Mouse (Mus musculus) midbrain, embryonic 13.5 days (tissue): Measurements from ENCODE around the gene Rrad. TPM values are rescaled to one million over a fixed set of nuclear protein-coding genes. Genes with fewer than 3 reads are reported as not detected.
A peak's percentile ranks its signal among the peaks of the same experiment; 100 is the strongest.

Source experiments
- ATAC-seq: fragments of 200-750 bp; cut with Nextera tagmentation; 2 replicates; pipeline ENCODE4 v1.8.0; 2017; ENCODE audit warnings: mild to moderate bottlenecking, moderate TSS enrichment, moderate library complexity
- H3K27ac ChIP-seq: fragments of 300-500 bp; sonication (generic); 2 replicates; pipeline ENCODE4 v1.5.1; 2015; ENCODE audit warnings: inconsistent platforms, mild to moderate bottlenecking, moderate library complexity
- H3K27me3 ChIP-seq: fragments of 300-500 bp; sonication (generic); 2 replicates; pipeline ENCODE4 v1.6.1; 2015; ENCODE audit warnings: mild to moderate bottlenecking, inconsistent platforms
- H3K36me3 ChIP-seq: fragments of 300-500 bp; sonication (generic); 2 replicates; pipeline ENCODE4 v1.6.1; 2015; ENCODE audit warnings: mild to moderate bottlenecking, inconsistent platforms
- H3K4me1 ChIP-seq: fragments of 300-500 bp; sonication (generic); replicated peaks from 2 replicates; pipeline ENCODE4 v1.6.1; 2015; ENCODE audit warnings: inconsistent platforms
- H3K4me2 ChIP-seq: fragments of 300-500 bp; sonication (generic); replicated peaks from 2 replicates; pipeline ENCODE4 v1.6.1; 2015; ENCODE audit warnings: moderate library complexity, mild to moderate bottlenecking, inconsistent platforms
- H3K4me3 ChIP-seq: fragments of 300-500 bp; sonication (generic); replicated peaks from 2 replicates; pipeline ENCODE4 v1.5.1; 2015; ENCODE audit warnings: mild to moderate bottlenecking, inconsistent platforms
- H3K9ac ChIP-seq: fragments of 300-500 bp; sonication (generic); replicated peaks from 2 replicates; pipeline ENCODE4 v1.6.1; 2015; ENCODE audit warnings: mild to moderate bottlenecking, inconsistent platforms
- H3K9me3 ChIP-seq: fragments of 300-500 bp; sonication (generic); 2 replicates; pipeline ENCODE4 v1.6.1; 2016; ENCODE audit warnings: mild to moderate bottlenecking, inconsistent platforms
- WGBS: fragments of 180-500 bp; shearing (Covaris S2); methylation state at CpG from one replicate; pipeline ENCODE4 v1.1.7; 2015; 5-methylcytosine and 5-hydroxymethylcytosine counted together
- polyA plus RNA-seq: library from polyadenylated mRNA; unstranded; fragments of >200 nt; fragmentation: Nextera tagmentation; extraction: Ambion mirVana; gene quantifications from 2 replicates; pipeline ENCODE4 v1.2.1, GENCODE M21; 2015

Rrad gene
- polyA plus RNA-seq, 1 experiment from 2014 or later: 3.3 TPM

DNA sequence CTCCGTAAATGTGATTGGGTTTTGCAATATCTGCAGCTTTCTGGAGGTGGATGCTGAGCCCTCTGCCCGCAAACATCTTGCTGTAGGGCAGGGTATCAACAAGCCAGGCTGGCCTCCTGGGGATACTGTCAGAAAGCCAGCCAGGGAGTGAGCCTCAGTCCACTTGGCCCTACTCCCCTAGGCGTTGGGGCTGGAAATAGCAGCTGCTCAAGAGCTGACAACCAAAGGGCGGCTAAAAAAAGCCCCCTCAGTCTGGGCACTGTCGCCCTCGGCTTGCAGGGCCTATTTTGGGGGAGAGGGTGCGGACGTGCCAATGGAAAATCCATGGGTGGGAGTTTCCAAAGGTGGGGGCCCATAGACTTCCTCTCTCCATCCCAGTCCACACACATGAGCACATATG, 21.9 kb downstream of the Rrad start:
- ATAC-seq: no peak
- no peak overlapping the region for H3K4me2 ChIP-seq
- H3K9me3 ChIP-seq: no peaks in the 10 kb centered on the region
- WGBS: 78% methylated on average over 8 of the region's 8 CpGs
- H3K4me1 ChIP-seq: no peaks in the 10 kb centered on the region
- H3K36me3 ChIP-seq: no peaks in the 10 kb centered on the region
- no peak overlapping the region for H3K27ac ChIP-seq
- H3K9ac ChIP-seq: no peak overlapping the region
- no peaks in the 10 kb centered on the region for H3K27me3 ChIP-seq
- H3K4me3 ChIP-seq: no peak overlapping the region

DNA sequence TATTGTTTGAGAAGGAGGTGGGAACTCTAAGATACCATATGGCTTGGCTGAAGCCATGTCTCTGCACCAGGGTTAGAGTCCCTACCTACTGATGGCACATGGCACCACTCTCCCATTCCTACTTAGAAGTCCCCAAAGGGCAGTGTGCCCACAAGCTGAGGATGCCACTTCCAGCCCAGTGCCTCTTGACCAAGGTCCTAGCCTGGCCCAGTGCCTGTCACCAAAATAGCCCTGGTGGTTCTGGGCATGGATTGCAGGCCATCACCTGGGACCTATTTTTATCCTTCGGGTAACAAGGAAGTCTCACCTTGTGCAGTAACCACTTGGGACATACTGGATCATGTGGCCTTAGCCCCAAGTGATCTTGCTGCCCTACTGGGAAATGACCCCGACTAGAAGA, 23.2 kb downstream of the Rrad start:
- Histone ChIP-seq H3K9ac (no peak overlapping the region), H3K4me3 (no peak overlapping the region), H3K36me3 (no peaks in the 10 kb centered on the region), H3K27ac (no peak overlapping the region), H3K27me3 (no peaks in the 10 kb centered on the region), H3K9me3 (no peaks in the 10 kb centered on the region), H3K4me2 (no peak overlapping the region), H3K4me1 (no peaks in the 10 kb centered on the region)
- ATAC-seq: no peak
- WGBS: 84% methylated on average over 2 of the region's 2 CpGs

DNA sequence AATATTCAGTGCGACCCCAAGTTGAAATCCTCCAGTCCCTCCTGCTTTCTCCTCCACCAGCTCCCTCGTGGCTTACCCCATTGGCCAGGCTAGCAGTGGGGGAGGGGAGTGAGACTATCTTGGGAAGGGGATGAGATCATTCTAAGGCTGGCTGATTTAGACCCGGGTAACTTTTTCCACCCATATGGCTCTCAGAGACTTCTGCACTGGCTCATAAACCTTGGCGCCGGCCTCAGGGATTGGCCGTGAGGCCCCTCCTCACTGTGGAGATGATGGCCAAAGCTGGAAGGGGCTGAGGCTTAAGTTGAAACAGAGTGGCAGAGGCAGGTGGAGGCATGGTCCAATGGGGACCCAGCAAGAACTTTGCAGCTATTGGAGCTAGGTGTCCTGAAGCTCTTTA, 24.8 kb downstream of the Rrad start:
- peaks cover 9% of the 10 kb centered on the region for H3K4me1 ChIP-seq
- H3K4me2 ChIP-seq: no peak overlapping the region
- no peak overlapping the region for H3K4me3 ChIP-seq
- no peak overlapping the region for H3K9ac ChIP-seq
- H3K36me3 ChIP-seq: no peaks in the 10 kb centered on the region
- H3K27ac ChIP-seq: no peak overlapping the region
- no peak for ATAC-seq
- WGBS: 59% methylated on average over 6 of the region's 6 CpGs
- no peaks in the 10 kb centered on the region for H3K9me3 ChIP-seq
- H3K27me3 ChIP-seq: peaks cover 8% of the 10 kb centered on the region

DNA sequence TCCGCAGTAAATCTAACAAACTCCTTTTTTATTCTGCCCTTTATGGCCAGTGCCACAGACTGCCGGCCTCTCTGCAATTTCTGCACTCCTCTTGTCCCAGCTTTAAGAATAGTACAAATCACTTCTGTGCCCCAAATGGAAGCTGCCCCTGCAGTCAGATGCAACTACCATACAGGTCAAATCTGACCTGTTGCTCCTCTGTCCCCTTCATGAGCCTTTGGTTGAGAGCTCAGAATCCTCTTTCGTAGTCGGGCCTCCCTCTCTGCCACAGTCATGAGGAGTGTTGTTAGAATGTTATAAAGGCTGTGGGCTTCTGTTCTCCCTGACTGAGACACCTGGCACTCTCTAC, 27.9 kb downstream of the Rrad start:
- no peak overlapping the region for H3K4me3 ChIP-seq
- H3K9me3 ChIP-seq: no peaks in the 10 kb centered on the region
- no peak overlapping the region for H3K27ac ChIP-seq
- WGBS: 65% methylated on average over 4 of the region's 4 CpGs
- no peak overlapping the region for H3K9ac ChIP-seq
- H3K4me1 ChIP-seq: peaks cover 9% of the 10 kb centered on the region
- H3K4me2 ChIP-seq: no peak overlapping the region
- no peaks in the 10 kb centered on the region for H3K36me3 ChIP-seq
- ATAC-seq: no peak
- H3K27me3 ChIP-seq: peaks cover 10% of the 10 kb centered on the region

DNA sequence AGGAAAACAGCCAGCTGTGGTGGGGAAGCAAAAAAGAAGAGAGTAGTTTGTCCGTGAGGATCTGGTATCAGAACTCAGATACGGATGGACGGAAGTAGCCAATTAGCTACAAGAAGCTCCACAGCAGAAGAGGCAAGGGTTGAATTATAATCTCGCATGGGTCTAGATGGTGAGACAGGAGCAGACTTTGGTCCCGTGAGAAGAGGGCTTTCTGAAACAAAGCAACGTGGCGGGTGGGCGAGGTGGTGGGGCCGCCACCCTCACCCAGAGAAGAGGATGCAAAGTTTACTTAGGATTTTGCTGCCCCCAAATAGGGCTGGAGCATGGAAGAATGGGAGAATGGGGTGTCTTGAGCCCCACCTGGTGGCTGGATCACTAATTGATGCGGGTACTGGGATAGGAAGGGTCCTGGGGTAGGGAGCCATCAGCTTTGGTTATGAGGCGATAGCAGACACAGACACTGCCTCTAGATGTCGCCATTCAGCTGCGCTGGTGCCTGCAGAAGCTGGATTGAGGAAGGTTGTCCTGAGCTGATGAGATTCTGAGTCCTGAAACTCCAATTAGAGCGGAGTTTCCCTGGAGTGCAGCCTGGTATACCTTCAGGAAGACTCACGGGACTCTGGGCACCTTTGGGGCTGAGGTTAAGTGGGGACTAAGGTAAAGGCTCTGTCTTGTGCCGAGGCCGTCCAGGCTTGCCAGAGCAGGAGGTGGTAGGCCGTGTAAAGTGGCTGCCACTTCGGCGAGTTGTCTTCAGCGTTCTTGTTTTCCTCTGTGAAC, 28.5 kb downstream of the Rrad start:
- ATAC-seq: peak; percentile 93
- Histone ChIP-seq H3K27me3 (peaks cover 10% of the 10 kb centered on the region), H3K9me3 (no peaks in the 10 kb centered on the region), H3K9ac (no peak overlapping the region), H3K36me3 (0 out of 2 replicates have a peak, but pooled peaks cover 3% of the 10 kb centered on the region), H3K4me1 (peaks cover 9% of the 10 kb centered on the region), H3K4me2 (peak overlapping the region; percentile 38), H3K4me3 (peak overlapping the region; percentile 12; the same call in 1 of the 2 replicates), H3K27ac (no peak overlapping the region)
- 23% methylated on average over 21 of the region's 21 CpGs for WGBS

DNA sequence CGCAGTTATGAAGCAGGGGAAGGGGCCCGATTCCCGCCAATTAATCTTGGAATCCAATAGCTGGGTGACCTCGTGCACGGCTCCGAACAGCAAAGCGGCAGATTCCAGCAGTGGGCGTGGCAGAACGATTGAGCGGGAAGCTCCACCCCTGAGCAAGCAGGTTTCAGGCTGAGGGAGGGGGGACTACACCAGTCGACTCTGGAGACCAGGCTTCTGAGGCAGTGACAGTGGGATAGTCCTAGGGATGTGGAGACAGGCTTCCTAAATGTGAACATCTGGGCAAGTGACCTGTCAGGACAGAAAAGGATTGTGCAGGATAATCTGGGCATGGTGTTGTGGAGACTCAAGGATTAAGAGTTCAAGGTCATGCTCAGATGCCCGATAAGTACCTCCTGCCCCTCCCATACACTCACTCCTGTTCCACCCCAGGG, 29.2 kb downstream of the Rrad start:
- under 1% methylated on average over 12 of the region's 12 CpGs for WGBS
- Histone ChIP-seq H3K4me1 (peaks cover 9% of the 10 kb centered on the region), H3K4me2 (peak overlapping the region; percentile 38), H3K27ac (no peak overlapping the region), H3K36me3 (0 out of 2 replicates have a peak, but pooled peaks cover 10% of the 10 kb centered on the region), H3K9ac (no peak overlapping the region), H3K4me3 (peak overlapping the region; percentile 12), H3K9me3 (no peaks in the 10 kb centered on the region), H3K27me3 (peaks cover 10% of the 10 kb centered on the region)
- ATAC-seq: peak; percentile 55

DNA sequence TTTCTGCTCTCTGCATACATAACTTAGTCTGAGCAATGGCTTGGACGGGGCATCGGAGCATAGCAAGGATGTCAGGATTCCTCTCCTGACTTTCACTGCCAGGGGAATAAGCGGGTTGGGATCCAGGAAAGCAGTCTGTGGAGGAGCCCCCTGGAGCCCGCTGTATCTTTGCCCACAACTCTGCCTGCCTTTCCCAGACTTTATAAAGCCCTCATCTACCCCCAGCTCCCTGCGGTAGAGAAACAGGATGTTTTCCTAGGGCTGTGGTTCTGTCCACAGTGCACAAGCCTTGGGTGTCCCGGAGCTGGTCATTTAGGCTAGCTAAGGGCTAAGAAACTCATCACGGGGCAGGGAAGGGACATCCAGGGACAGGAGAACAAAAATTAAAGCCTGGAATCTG, 29.7 kb downstream of the Rrad start:
- Histone ChIP-seq H3K9ac (no peak overlapping the region), H3K27me3 (peaks cover 10% of the 10 kb centered on the region), H3K27ac (no peak overlapping the region), H3K36me3 (peaks cover 14% of the 10 kb centered on the region), H3K4me1 (peaks cover 9% of the 10 kb centered on the region), H3K4me2 (no peak overlapping the region), H3K9me3 (no peaks in the 10 kb centered on the region), H3K4me3 (no peak overlapping the region)
- 18% methylated on average over 7 of the region's 7 CpGs for WGBS
- ATAC-seq: no peak

DNA sequence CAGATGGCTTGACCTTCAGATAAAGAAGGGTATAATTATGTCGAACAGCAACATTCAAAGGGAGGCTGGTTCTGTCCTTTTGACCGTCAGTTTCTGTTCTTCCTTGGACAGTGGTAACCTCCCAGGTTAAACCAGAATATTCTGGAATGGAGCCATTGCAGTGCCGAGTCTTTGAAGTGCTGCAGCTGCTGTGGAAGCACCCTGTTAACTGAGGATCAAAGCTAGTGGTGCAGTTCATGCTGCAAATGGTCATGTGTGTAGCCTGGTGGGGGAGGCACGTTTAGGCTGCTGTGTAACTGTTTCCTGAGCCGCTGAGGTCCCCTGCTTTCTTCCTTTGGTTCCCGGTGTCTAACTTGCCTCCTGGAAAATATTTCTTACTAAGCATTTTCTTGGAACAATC, 32.6 kb downstream of the Rrad start:
- peaks cover 9% of the 10 kb centered on the region for H3K4me1 ChIP-seq
- H3K36me3 ChIP-seq: peaks cover 40% of the 10 kb centered on the region
- H3K4me2 ChIP-seq: no peak overlapping the region
- H3K27ac ChIP-seq: no peak overlapping the region
- no peak overlapping the region for H3K9ac ChIP-seq
- no peaks in the 10 kb centered on the region for H3K9me3 ChIP-seq
- WGBS: 77% methylated on average over 6 of the region's 6 CpGs
- H3K4me3 ChIP-seq: no peak overlapping the region
- no peak for ATAC-seq
- peaks cover 10% of the 10 kb centered on the region for H3K27me3 ChIP-seq

DNA sequence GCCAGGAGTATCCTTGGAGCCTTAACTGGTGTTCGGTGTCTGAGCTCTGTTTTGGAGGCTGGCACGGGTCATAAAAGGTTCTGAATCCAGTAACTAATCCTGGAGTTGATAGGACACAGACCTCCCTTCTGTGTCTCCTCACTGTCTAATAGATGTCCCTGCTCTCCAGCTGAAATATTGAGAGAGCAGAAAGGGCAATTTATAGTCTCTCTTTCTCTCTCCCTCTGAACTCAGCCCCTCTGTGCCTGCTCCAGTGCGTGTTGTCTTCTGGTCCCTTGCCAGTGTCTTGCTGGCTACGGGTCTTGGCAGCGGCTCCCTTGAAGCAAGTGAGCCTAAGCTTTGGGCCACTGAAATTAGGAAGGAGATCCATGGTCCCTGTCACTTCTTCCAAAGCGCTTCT, 33.5 kb downstream of the Rrad start:
- ATAC-seq: no peak

DNA sequence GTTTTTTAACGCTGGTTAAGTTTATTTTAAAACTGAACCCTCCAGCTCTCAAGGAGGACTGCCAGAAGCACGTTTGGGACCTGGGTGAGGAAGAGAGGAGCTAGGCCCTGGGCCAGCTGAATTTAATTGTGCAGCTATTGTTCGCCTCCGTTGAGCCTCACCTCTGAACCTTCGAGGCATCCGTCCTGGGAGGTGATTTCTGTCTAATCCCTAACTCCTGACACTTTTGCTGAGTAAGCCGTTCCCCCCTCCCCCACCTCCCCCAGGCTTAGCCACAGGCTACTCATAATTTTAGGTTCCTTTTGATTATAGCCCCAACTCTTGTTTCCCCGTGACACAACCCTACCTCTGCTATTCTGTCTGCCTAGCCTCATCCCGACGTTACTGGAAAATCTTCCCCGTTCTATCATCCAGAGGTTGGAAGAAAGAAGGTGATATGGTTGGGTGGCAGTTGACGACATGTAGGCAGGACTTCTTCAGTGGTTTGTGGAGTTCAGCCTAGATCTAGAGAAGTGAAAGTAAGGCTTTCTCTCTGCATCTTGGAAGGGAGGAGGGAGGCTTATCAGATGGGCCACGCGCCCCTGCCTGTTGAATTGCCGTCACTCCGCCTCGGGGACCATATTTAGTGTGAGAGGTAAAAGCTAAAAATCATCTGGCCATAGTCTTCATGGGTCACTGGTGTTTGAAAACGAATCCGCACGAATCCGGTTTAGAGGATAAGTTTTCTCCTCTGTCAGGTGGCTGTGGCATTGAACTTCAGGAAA, 35.2 kb downstream of the Rrad start:
- H3K9ac ChIP-seq: no peak overlapping the region
- no peak overlapping the region for H3K4me3 ChIP-seq
- peaks cover 12% of the 10 kb centered on the region for H3K4me1 ChIP-seq
- no peak overlapping the region for H3K4me2 ChIP-seq
- 83% methylated on average over 21 of the region's 21 CpGs for WGBS
- peaks cover 42% of the 10 kb centered on the region for H3K36me3 ChIP-seq
- ATAC-seq: no peak
- H3K27ac ChIP-seq: no peak overlapping the region
- no peaks in the 10 kb centered on the region for H3K9me3 ChIP-seq
- no peaks in the 10 kb centered on the region for H3K27me3 ChIP-seq

More for the DNA sequence above, 33.5 kb downstream of the Rrad start:
- Histone ChIP-seq H3K27ac (no peak overlapping the region), H3K36me3 (peaks cover 42% of the 10 kb centered on the region), H3K4me1 (peaks cover 11% of the 10 kb centered on the region), H3K9me3 (no peaks in the 10 kb centered on the region), H3K9ac (no peak overlapping the region), H3K27me3 (peaks cover 10% of the 10 kb centered on the region), H3K4me2 (no peak overlapping the region), H3K4me3 (no peak overlapping the region)
- WGBS: 86% methylated on average over 6 of the region's 6 CpGs

DNA sequence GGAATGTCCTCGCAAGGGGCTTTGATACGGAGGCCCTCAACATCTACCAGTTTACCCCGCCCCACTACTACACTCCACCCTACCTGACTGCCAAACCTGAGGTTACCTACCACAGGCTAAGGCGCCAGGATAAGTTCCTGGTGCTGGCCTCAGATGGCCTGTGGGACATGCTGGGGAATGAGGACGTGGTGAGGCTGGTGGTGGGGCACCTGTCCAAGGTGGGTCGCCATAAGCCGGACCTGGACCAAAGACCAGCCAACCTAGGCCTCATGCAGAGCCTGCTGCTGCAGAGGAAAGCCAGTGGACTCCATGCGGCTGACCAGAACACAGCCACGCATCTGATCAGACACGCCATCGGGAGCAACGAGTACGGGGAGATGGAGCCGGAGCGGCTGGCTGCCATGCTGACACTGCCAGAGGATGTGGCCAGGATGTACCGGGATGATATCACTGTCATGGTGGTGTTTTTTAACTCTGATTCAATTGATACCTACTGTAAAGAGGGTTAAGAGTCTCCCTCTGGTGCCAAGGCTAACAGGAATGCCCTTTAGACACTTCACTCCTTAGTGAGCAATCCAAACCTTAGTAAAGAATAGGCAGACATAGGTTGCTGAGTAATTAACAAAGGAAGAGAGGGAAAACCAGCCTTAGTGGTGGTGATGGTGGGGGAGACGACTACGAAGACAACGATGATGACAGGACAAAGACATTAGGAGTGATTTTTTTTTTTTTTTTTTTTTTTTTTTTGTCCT, 36.3 kb downstream of the Rrad start:
- Histone ChIP-seq H3K4me3 (no peak overlapping the region), H3K9ac (no peak overlapping the region), H3K27ac (no peak overlapping the region), H3K9me3 (no peaks in the 10 kb centered on the region), H3K27me3 (no peaks in the 10 kb centered on the region), H3K36me3 (peaks cover 42% of the 10 kb centered on the region), H3K4me2 (no peak overlapping the region), H3K4me1 (peaks cover 12% of the 10 kb centered on the region)
- WGBS: 93% methylated on average over 19 of the region's 19 CpGs
- no peak for ATAC-seq
